Mouse (Mus musculus) kidney, adult 18-20 months (tissue): Measurements from ENCODE around the gene Nudt7.
A peak's percentile ranks its signal among the peaks of the same experiment; 100 is the strongest.

ENCODE experiments used
- DNase-seq: peaks from one replicate; pipeline ENCODE4 v3.0.0; 2021

Gene Nudt7

GRCm38 (mm10) chr8:114143645-114144290 lies 10.4 kb downstream of the Nudt7 start:
- DNase-seq, result peak; percentile 69

- DNase-seq, result no peak
Measured at GRCm38 (mm10) chr8:114153311-114154045, 20.1 kb downstream of the Nudt7 start.

GRCm38 (mm10) chr8:114158586-114158985 lies 25.2 kb downstream of the Nudt7 start:
- DNase-seq, result no peak

- DNase-seq, result no peak
Measured at GRCm38 (mm10) chr8:114159666-114160065, 26.3 kb downstream of the Nudt7 start.

- no peak for DNase-seq
Measured at GRCm38 (mm10) chr8:114163871-114164270, 30.5 kb downstream of the Nudt7 start.

GRCm38 (mm10) chr8:114164444-114165096 lies 31.2 kb downstream of the Nudt7 start:
- DNase-seq, result no peak

GRCm38 (mm10) chr8:114165741-114166140 lies 32.4 kb downstream of the Nudt7 start:
- no peak for DNase-seq

- peak; percentile 8 for DNase-seq
Measured at GRCm38 (mm10) chr8:114176721-114177120, 43.4 kb downstream of the Nudt7 start.

GRCm38 (mm10) chr8:114193334-114193733 lies 60.0 kb downstream of the Nudt7 start:
- DNase-seq, result no peak

GRCm38 (mm10) chr8:114198990-114199389 lies 65.6 kb downstream of the Nudt7 start:
- DNase-seq, result no peak
